Mouse (Mus musculus) limb, embryonic 14.5 days (tissue): ENCODE measurements around the gene Ube2d1. TPM values are rescaled to one million over a fixed set of nuclear protein-coding genes. Genes with fewer than 3 reads are reported as not detected.

ENCODE experiments used
- ATAC-seq: fragments of 200-750 bp; cut with Nextera tagmentation; 2 replicates; pipeline ENCODE4 v1.8.0; 2017; ENCODE audit warnings: low read depth, moderate number of reproducible peaks, moderate TSS enrichment; ENCODE audit not compliant: low FRiP score
- DNase-seq: peaks from one replicate; pipeline ENCODE4 v3.0.0-alpha.2; 2015; ENCODE audit warnings: low spot score
- H3K27ac ChIP-seq: fragments of 300-500 bp; sonication (generic); replicated peaks from 2 replicates; pipeline ENCODE4 v1.5.1; 2014; ENCODE audit warnings: low read depth, mild to moderate bottlenecking, low read length, moderate library complexity, mixed read lengths
- H3K27me3 ChIP-seq: fragments of 300-500 bp; sonication (generic); 2 replicates; pipeline ENCODE4 v1.6.1; 2014; ENCODE audit warnings: low read length, mixed read lengths; ENCODE audit not compliant: control insufficient read depth, insufficient read depth
- H3K36me3 ChIP-seq: fragments of 300-500 bp; sonication (generic); 2 replicates; pipeline ENCODE4 v1.6.1; 2014; ENCODE audit warnings: mild to moderate bottlenecking, low read length, moderate library complexity, mixed read lengths; ENCODE audit not compliant: control insufficient read depth, insufficient read depth
- H3K4me1 ChIP-seq: fragments of 300-500 bp; sonication (generic); 2 replicates; pipeline ENCODE4 v1.6.1; 2014; ENCODE audit warnings: antibody characterized with exemption, low read length, mixed read lengths; ENCODE audit not compliant: control insufficient read depth, insufficient read depth
- H3K4me2 ChIP-seq: fragments of 300-500 bp; sonication (generic); replicated peaks from 2 replicates; pipeline ENCODE4 v1.6.1; 2014; ENCODE audit warnings: low read depth, mild to moderate bottlenecking, low read length, moderate library complexity; ENCODE audit not compliant: severe bottlenecking
- H3K4me3 ChIP-seq: fragments of 300-500 bp; sonication (generic); replicated peaks from 2 replicates; pipeline ENCODE4 v1.5.1; 2014; ENCODE audit warnings: low read length
- H3K9ac ChIP-seq: fragments of 300-500 bp; sonication (generic); 2 replicates; pipeline ENCODE4 v1.6.1; 2014; ENCODE audit warnings: mild to moderate bottlenecking, low read depth, low read length, moderate library complexity; ENCODE audit not compliant: severe bottlenecking
- H3K9me3 ChIP-seq: fragments of 300-500 bp; sonication (generic); 2 replicates; pipeline ENCODE4 v1.6.1; 2016; ENCODE audit warnings: low read length; ENCODE audit not compliant: control insufficient read depth
- POLR2A ChIP-seq: fragments of 200-500 bp; IDR thresholded peaks from 2 replicates; pipeline ENCODE4 v1.8.0; 2012; ENCODE audit warnings: inconsistent platforms, mild to moderate bottlenecking, moderate library complexity, borderline replicate concordance; ENCODE audit not compliant: insufficient read depth, insufficient read length; ENCODE audit errors: extremely low read depth
- WGBS: fragments of 180-500 bp; shearing (Covaris S2); extraction: QIAGEN DNeasy Blood & Tissue Kit; methylation state at CpG from one replicate; pipeline ENCODE4 v1.1.7; 2014; 5-methylcytosine and 5-hydroxymethylcytosine counted together
- polyA plus RNA-seq, 2 experiments: library from polyadenylated mRNA; depleted of rRNA in 1 of 2; stranded (reverse) in 1 of 2; unstranded in 1 of 2; fragments of >200 nt; fragmentation: Nextera tagmentation in 1 of 2; extraction: Ambion mirVana in 1 of 2; gene quantifications; 2 replicates each; pipeline versions ENCODE4 v1.2.1 to v1.2.3; 2012 to 2014

The Ube2d1 gene
- polyA plus RNA-seq, 2 experiments, result 76.3 to 89.5 TPM

DNA sequence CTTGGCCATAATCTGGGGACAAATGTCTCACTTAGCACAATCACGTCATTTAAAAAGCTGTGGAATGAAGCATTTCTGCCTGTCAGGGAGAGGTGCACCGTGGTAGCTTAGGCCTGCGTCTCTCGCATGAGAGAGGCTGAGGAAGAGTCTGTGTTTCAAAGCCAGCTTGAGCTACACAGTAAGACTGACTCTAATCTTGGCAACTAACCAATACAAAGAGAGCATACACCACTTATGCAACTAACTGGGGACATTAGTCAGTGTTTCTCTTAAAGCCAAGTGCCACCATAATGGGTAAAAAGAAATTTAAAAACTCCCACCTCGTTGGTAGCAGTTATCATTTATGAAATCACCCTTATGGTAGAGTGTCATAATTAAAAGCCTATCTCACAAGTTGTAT, 43.8 kb upstream of the Ube2d1 start:
- Histone ChIP-seq H3K4me2 (no peak overlapping the region), H3K9me3 (no peaks in the 10 kb centered on the region), H3K4me1 (no peaks in the 10 kb centered on the region), H3K4me3 (no peak overlapping the region), H3K36me3 (peaks cover 18% of the 10 kb centered on the region), H3K27ac (no peak overlapping the region), H3K9ac (no peak overlapping the region), H3K27me3 (no peaks in the 10 kb centered on the region)
- no peak for ATAC-seq
- 90% methylated on average over 5 of the region's 5 CpGs for WGBS
- TF ChIP-seq POLR2A, result no peak
- no peak for DNase-seq

DNA sequence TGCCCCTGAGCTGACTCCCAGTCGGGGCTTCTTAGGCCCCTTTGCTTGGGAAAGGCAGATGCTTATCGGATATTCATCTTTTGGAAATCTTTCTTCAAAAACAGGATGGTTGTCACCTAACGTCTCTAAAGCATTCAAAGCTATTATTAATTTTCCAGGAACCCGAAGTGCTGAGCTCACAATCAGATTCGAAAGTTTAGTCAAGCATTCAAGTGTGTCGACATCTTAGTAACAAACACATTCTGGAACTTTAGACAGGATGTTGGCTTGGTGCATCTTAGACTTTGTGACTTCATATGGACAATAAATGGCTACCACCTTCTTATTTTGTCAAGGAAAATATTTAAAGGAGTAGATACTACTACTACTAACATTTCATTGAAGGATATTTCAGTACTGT, 43.3 kb upstream of the Ube2d1 start:
- ATAC-seq (no peak), DNase-seq (no peak)
- H3K4me3 ChIP-seq, result no peak overlapping the region
- no peak overlapping the region for H3K9ac ChIP-seq
- no peak overlapping the region for H3K4me2 ChIP-seq
- H3K9me3 ChIP-seq, result no peaks in the 10 kb centered on the region
- H3K36me3 ChIP-seq, result peaks cover 15% of the 10 kb centered on the region
- TF ChIP-seq POLR2A, result no peak
- 89% methylated on average over 6 of the region's 6 CpGs for WGBS
- no peaks in the 10 kb centered on the region for H3K27me3 ChIP-seq
- H3K4me1 ChIP-seq, result no peaks in the 10 kb centered on the region
- H3K27ac ChIP-seq, result no peak overlapping the region

DNA sequence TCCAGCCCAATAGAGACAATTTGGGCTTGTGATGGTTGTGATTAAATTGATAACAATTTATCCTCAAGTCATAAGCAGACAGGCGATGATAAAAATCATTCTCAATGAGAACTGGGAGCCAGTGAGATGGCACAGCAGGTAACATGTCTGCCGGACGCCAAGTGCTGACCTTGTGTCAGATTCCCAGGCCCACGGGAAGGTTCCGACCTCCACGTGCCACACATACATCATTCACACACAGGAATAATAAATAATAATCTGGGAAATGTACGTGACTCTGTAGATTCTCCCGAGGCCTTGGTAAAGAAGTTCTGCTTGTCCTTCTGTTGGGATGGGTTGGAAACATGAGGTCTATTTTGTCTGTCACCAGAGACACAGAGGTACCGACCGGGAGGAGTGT, 42.3 kb upstream of the Ube2d1 start:
- H3K4me1 ChIP-seq, result no peaks in the 10 kb centered on the region
- 87% methylated on average over 10 of the region's 10 CpGs for WGBS
- no peaks in the 10 kb centered on the region for H3K9me3 ChIP-seq
- no peak overlapping the region for H3K4me3 ChIP-seq
- no peak for ATAC-seq
- peaks cover 12% of the 10 kb centered on the region for H3K36me3 ChIP-seq
- H3K9ac ChIP-seq, result no peak overlapping the region
- no peak for TF ChIP-seq POLR2A
- no peak overlapping the region for H3K27ac ChIP-seq
- DNase-seq, result no peak
- H3K4me2 ChIP-seq, result no peak overlapping the region
- no peaks in the 10 kb centered on the region for H3K27me3 ChIP-seq

DNA sequence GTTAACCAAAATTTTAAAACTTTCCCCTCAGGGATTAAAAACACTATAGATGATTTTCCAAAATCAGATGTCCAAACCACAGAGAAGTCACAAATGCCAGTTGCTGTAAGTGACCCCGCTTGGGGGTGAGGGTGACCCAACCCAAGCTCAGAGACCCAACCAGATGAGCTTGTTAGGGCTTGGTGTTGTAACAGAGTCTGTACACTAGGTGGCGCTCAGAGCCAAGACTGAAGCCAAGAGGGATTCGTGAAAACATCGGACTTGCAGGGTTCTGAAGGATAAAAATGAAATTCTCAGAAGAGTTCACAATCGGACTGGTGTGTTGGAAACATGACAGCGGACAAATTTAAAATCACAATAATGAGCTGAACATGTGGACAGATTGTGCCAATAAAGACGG, 41.7 kb upstream of the Ube2d1 start:
- 0 out of 2 replicates have a peak, but pooled peaks have one; percentile 62 for ATAC-seq

DNA sequence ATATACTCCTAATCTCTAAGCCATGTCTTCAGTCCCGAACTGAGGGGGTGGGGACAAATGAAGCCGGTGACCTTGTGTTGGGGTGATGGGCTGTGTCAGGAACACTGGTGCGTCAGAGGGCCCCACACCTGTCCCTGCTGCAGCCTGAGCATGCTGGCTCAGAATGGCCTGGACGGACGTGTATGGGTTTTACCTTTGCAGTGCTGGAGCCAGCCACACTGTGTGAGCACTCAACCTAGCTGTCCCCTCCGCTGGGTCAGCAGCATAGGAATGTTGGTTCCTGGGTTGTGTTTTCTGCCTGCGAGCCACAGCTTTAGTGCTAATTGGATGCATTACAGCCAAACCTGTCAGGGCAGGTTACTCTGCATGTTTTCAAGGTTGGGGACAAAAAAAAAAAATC, 41.1 kb upstream of the Ube2d1 start:
- Histone ChIP-seq H3K27me3 (no peaks in the 10 kb centered on the region), H3K4me1 (no peaks in the 10 kb centered on the region), H3K4me3 (no peak overlapping the region), H3K36me3 (peaks cover 12% of the 10 kb centered on the region), H3K9me3 (no peaks in the 10 kb centered on the region), H3K9ac (no peak overlapping the region), H3K27ac (no peak overlapping the region), H3K4me2 (no peak overlapping the region)
- DNase-seq (no peak), ATAC-seq (no peak)
- no peak for TF ChIP-seq POLR2A
- 63% methylated on average over 7 of the region's 7 CpGs for WGBS

More for the DNA sequence above, 41.7 kb upstream of the Ube2d1 start:
- Histone ChIP-seq H3K4me2 (no peak overlapping the region), H3K27me3 (no peaks in the 10 kb centered on the region), H3K9me3 (no peaks in the 10 kb centered on the region), H3K36me3 (peaks cover 12% of the 10 kb centered on the region), H3K4me1 (no peaks in the 10 kb centered on the region), H3K4me3 (no peak overlapping the region), H3K9ac (no peak overlapping the region), H3K27ac (no peak overlapping the region)
- peak; percentile 67 for DNase-seq
- 10% methylated on average over 7 of the region's 7 CpGs for WGBS
- 0 out of 2 replicates have a peak, but pooled peaks have one; percentile 15 for TF ChIP-seq POLR2A

DNA sequence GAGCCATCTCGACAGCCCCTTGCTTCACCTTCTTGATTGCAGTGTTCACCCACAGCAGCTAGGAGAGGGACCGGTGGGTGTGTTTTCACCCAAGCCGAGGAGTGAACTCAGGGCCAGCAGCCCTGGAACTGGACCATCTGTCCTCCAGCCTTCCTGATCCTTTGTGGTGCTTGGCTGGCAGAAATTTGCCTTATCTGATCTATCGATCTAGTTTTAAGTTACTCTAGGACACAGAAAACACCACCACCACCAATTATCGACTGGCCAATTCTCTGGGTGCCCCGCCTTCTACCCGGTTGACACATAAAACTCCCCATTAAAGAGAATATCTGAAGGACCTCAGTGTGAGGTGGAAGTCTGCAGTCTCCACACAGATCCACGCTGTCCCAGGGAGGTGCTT, 38.6 kb upstream of the Ube2d1 start:
- H3K4me1 ChIP-seq, result no peaks in the 10 kb centered on the region
- H3K27ac ChIP-seq, result no peak overlapping the region
- H3K4me3 ChIP-seq, result no peak overlapping the region
- no peaks in the 10 kb centered on the region for H3K9me3 ChIP-seq
- ATAC-seq, result no peak
- no peaks in the 10 kb centered on the region for H3K36me3 ChIP-seq
- no peak overlapping the region for H3K4me2 ChIP-seq
- DNase-seq, result no peak
- H3K9ac ChIP-seq, result no peak overlapping the region
- WGBS, result 76% methylated on average over 8 of the region's 8 CpGs
- no peaks in the 10 kb centered on the region for H3K27me3 ChIP-seq
- no peak for TF ChIP-seq POLR2A
